Mouse (Mus musculus) heart, adult 8-10 months (tissue): Measurements from ENCODE around the gene Sfmbt1. TPM values are rescaled to one million over a fixed set of nuclear protein-coding genes. Genes with fewer than 3 reads are reported as not detected.

Experiments
- DNase-seq: peaks from one replicate; pipeline ENCODE4 v3.0.0; 2022; ENCODE audit warnings: low spot score
- total RNA-seq, 4 experiments: library from RNA; stranded (reverse); gene quantifications; 2 replicates each; pipeline ENCODE4 v1.2.4; 2022

Sfmbt1 gene
- total RNA-seq, 4 experiments from 2014 or later, result 13.1 to 14.1 (median 13.3) TPM

GRCm38 (mm10) chr14:30870206-30871147, 155.8 kb downstream of the Sfmbt1 start:
- DNase-seq, result peak; percentile 51

Other genes starting within 250 kb of the Sfmbt1 start
- 10 to 100 TPM in 2 of 4 experiments, 1 to 10 TPM in 2; 9.0 to 11.3 (median 10.5) TPM for gene Dcp1a, start 235.3 kb upstream of the Sfmbt1 start, total RNA-seq
- 1 to 10 TPM; 1.9 to 2.8 (median 2.4) TPM for gene Cacna1d, start 223.4 kb upstream of the Sfmbt1 start, total RNA-seq
- gene Tkt, start 166.5 kb upstream of the Sfmbt1 start, total RNA-seq, result 10 to 100 TPM; 21.4 to 28.7 (median 28.1) TPM
- 10 to 100 TPM in 3 of 4 experiments, 1 to 10 TPM in 1; 7.1 to 13.4 (median 11.6) TPM for gene Prkcd, start 88.6 kb upstream of the Sfmbt1 start, total RNA-seq
- 1 to 10 TPM; 6.6 to 8.0 (median 7.4) TPM for gene Rft1, start 60.5 kb upstream of the Sfmbt1 start, total RNA-seq
- gene Tmem110, start 110.7 kb downstream of the Sfmbt1 start, total RNA-seq, result 10 to 100 TPM in 2 of 4 experiments, 1 to 10 TPM in 2; 6.6 to 11.0 (median 10.0) TPM
- gene Mustn1, start 164.4 kb downstream of the Sfmbt1 start, total RNA-seq, result 10 to 100 TPM; 10.3 to 13.7 (median 12.1) TPM
- gene Itih4, start 171.6 kb downstream of the Sfmbt1 start, total RNA-seq, result 1 to 10 TPM; 3.1 to 5.7 (median 4.7) TPM
- 1 to 10 TPM in 1 of 4 experiments, under 1 TPM in 3; 0.32 to 1.2 (median 0.73) TPM for gene Itih3, start 208.9 kb downstream of the Sfmbt1 start, total RNA-seq
- not detected for gene Itih1, start 228.4 kb downstream of the Sfmbt1 start, total RNA-seq
- gene Nek4, start 236.5 kb downstream of the Sfmbt1 start, total RNA-seq, result 1 to 10 TPM; 4.7 to 6.3 (median 5.3) TPM